Mouse (Mus musculus): ENCODE measurements at regions not wholly inside any gene's neighbourhood (a gene's known extent, or its start where the extent isn't known, plus 50 kb on each side); places are given as distances from the start of the nearest gene placed in this dataset.
"Not testable (repeated sequence)": the region's sequence is repeated elsewhere in the genome, so short reads cannot be mapped to it uniquely, and the experiment has no call there.

DNA sequence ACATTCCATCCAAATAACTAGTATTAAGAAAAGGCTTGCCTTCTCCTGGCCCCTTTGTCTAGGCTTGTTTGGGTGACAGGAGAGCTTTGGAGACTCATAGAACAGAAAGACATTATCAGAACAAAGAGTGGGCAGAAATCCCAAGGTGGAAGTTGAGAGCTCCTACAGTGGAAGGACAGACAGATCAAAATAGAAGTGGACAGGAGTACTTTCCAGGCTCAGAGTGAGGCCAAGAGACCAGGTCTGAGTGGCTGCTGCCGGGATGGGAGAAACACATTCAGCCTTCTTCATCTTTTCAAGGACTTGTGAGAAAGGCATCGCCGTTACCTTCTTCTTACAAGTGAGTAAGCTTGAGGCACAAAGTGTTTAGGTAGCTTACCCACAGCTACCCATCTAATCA lies 197.5 kb downstream of the Fam43a start:
- H3K27ac ChIP-seq, result no peak overlapping the region
- peaks cover 5% of the 10 kb centered on the region; the same call in 1 of the 2 replicates for H3K27me3 ChIP-seq
- H3K9me3 ChIP-seq, result no peaks in the 10 kb centered on the region
- peaks cover 17% of the 10 kb centered on the region for H3K4me1 ChIP-seq (replicated peaks)
- H3K9ac ChIP-seq, result no peak overlapping the region
- ATAC-seq (ENCODE audit: low FRiP score), result no peak
- no peak overlapping the region for H3K4me2 ChIP-seq
- H3K4me3 ChIP-seq, result no peak overlapping the region
- H3K36me3 ChIP-seq, result no peaks in the 10 kb centered on the region
- 95% methylated on average over 3 of the region's 3 CpGs for WGBS

DNA sequence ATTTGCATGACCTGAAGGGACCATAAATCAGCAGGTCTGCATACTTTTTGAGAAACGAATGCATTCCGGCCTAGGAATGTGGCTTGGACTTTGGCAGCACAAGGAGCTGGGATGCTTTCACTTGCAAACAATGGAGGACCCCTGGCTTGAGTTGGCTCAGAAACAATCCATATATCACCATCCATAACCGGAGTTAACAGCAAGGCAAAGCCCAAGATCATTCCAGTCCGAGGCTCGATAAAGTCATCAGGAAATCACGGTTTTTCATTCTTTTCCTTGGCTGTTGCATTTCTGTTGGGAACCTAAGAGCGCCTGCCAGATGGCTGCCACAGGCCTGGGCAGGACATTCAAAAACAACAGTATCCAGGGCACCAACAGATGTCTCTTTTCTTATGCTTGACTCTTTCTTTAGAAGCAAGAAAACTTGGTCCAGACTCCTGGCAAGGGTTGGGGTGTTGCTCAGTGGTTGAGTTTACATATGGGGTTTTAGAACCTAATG lies 198.5 kb downstream of the Fam43a start:
- Histone ChIP-seq H3K27ac (no peak overlapping the region), H3K9me3 (no peaks in the 10 kb centered on the region), H3K27me3 (peaks cover 5% of the 10 kb centered on the region; the same call in 1 of the 2 replicates), H3K36me3 (no peaks in the 10 kb centered on the region), H3K4me1 (replicated peaks) (peaks cover 13% of the 10 kb centered on the region), H3K9ac (no peak overlapping the region), H3K4me2 (no peak overlapping the region), H3K4me3 (no peak overlapping the region)
- ATAC-seq (ENCODE audit: low FRiP score), result no peak
- 63% methylated on average over 7 of the region's 7 CpGs for whole genome bisulfite sequencing

DNA sequence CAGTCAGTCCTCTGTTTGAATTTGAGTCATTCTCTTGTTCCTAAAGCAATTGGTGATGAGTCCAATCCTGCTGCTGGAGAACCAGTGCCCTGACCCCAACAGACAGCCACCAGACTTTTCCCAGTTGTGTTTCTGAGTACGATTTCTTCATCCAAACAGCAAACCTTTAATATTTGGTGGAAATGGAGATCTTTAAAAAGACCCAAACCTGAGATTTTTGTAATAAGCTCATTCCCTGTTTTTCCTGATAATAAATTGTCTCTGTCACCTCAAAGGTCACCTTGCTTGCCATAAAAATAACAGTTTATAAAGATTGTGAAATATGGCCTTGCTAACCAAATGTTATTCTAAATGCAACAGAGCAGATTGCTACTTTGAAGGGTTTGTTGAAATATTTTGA lies 199.0 kb downstream of the Fam43a start:
- Histone ChIP-seq H3K4me3 (no peak overlapping the region), H3K36me3 (no peaks in the 10 kb centered on the region), H3K4me1 (replicated peaks) (peaks cover 8% of the 10 kb centered on the region), H3K4me2 (no peak overlapping the region), H3K9ac (no peak overlapping the region), H3K27me3 (peaks cover 5% of the 10 kb centered on the region; the same call in 1 of the 2 replicates), H3K9me3 (no peaks in the 10 kb centered on the region), H3K27ac (no peak overlapping the region)
- ATAC-seq (ENCODE audit: low FRiP score), result no peak
- 91% methylated on average over 1 of the region's 1 CpGs for WGBS

DNA sequence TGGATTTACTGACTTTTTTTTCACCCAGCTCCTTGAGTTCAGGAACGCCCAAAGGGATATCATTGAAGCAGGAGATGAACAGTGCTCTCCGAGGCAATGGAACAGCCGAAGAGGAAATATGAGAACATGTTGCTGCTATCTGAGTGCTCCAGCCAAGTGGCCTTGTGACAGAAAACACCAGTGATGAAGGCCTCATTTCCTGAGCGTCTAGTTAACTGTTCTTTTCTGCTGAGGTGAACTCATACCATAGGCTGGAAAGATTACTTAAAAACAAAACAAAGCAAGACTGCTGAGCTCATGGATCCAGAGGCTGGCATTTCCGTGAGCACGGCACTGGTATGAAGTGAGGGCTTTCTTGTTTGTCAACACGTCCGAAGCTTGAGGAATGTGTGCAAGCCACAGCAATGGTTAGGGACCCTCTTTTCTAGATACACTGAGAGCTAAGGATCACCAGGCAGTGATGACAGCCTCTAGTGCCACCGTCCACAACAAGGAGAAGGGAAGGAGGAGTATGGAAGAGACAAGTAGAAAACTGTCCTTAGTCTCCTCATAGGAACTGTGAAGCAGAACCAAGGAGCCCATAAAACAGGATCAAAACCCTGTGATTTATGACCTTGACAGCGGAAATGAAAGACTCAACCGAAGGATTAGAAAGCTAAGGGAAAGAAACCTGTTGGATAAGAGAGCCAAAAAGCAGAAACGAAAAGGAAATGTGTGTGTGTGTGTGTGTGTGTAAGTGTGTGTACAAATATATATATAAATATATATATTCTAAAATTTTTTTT lies 200.4 kb downstream of the Fam43a start:
- peaks cover 8% of the 10 kb centered on the region; the same call in 1 of the 2 replicates for H3K4me1 ChIP-seq (replicated peaks)
- H3K9ac ChIP-seq, result no peak overlapping the region
- no peak overlapping the region for H3K4me2 ChIP-seq
- no peak overlapping the region for H3K27ac ChIP-seq
- no peak overlapping the region for H3K4me3 ChIP-seq
- 86% methylated on average over 12 of the region's 12 CpGs for WGBS
- peaks cover 5% of the 10 kb centered on the region; the same call in 1 of the 2 replicates for H3K27me3 ChIP-seq
- H3K36me3 ChIP-seq, result no peaks in the 10 kb centered on the region
- no peaks in the 10 kb centered on the region for H3K9me3 ChIP-seq
- no peak for ATAC-seq (ENCODE audit: low FRiP score)

DNA sequence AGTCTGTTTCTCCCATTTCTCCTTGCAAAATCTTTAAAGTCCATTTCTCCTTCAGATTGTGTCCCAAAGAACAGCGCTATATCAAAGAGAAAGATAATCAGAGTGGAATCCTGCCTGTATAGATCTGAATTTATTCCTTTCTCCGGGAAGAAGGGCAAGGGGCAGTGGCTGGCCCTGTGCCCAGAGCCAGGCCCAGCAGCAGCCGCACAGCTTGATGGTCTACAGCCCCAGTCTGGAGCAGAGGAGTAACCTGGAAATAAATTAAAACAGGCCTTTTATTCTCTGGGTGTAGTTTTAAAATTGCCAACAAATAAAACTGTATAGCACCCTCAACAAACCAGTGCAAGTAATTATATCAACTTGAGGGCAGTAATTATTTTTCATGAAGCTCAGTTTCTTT lies 204.5 kb downstream of the Fam43a start:
- no peak overlapping the region for H3K27ac ChIP-seq
- no peaks in the 10 kb centered on the region for H3K27me3 ChIP-seq
- H3K9ac ChIP-seq, result no peak overlapping the region
- no peaks in the 10 kb centered on the region for H3K9me3 ChIP-seq
- H3K4me2 ChIP-seq, result no peak overlapping the region
- WGBS, result 63% methylated on average over 3 of the region's 3 CpGs
- no peaks in the 10 kb centered on the region for H3K36me3 ChIP-seq
- H3K4me1 ChIP-seq (replicated peaks), result peaks cover 4% of the 10 kb centered on the region; the same call in 1 of the 2 replicates
- H3K4me3 ChIP-seq, result no peak overlapping the region
- ATAC-seq (ENCODE audit: low FRiP score), result no peak

DNA sequence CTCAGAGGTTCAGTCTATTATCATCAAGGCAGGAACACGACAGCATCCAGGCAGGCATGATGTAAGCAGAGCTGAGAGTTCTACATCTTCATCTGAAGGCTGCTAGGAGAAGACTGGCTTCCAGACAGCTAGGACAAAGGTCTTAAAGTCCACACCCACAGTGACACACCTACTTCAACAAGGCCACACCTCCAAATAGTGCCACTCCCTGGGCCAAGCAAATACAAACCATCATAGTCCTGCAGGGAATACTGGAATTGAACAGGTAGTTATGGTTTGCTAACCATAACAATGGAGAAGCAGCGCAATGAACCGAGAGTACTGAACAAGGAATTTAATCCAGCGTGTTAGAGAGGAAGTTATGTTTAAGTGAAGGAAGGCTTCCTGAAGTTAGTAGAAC lies 206.7 kb downstream of the Fam43a start:
- not testable (repeated sequence) for H3K27me3 ChIP-seq; ATAC-seq (ENCODE audit: low FRiP score); H3K27ac ChIP-seq; H3K36me3 ChIP-seq; H3K4me3 ChIP-seq; H3K9ac ChIP-seq; H3K4me2 ChIP-seq; H3K9me3 ChIP-seq; H3K4me1 ChIP-seq (replicated peaks)
- WGBS, result 95% methylated on average over 4 of the region's 4 CpGs

DNA sequence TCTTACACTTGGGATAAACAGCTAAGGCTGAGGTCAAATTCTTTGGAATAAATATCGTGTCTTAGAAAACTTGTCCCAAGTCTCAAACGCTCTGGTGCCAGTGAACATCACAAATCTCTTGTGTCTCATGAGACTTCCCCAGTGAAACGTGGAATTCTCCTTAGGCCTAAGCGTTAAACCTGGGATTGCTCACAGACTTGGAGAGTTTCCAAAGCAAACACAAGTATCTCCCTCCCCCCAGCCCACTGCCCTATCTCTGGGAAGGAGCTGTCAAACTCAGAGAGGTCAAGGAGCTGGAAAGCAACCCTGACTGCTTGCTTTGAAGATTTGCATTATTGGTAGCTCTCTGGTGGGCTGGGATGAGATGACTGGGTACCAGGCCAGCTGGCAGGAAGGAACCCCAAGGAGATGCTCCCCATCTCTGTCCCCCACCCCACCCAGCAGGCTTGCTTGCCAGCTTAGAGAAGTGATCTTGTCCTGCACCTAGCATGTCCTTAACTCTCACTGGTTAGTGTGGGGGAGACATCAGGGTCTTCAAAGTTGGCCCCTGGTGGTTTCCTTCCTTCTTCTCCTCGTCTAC lies 219.1 kb downstream of the Fam43a start:
- Histone ChIP-seq H3K27ac (no peak overlapping the region), H3K36me3 (no peaks in the 10 kb centered on the region), H3K4me2 (no peak overlapping the region), H3K4me3 (no peak overlapping the region), H3K4me1 (replicated peaks) (peaks cover 18% of the 10 kb centered on the region), H3K9ac (no peak overlapping the region), H3K27me3 (no peaks in the 10 kb centered on the region), H3K9me3 (no peaks in the 10 kb centered on the region)
- WGBS, result 71% methylated on average over 5 of the region's 5 CpGs
- no peak for ATAC-seq (ENCODE audit: low FRiP score)

DNA sequence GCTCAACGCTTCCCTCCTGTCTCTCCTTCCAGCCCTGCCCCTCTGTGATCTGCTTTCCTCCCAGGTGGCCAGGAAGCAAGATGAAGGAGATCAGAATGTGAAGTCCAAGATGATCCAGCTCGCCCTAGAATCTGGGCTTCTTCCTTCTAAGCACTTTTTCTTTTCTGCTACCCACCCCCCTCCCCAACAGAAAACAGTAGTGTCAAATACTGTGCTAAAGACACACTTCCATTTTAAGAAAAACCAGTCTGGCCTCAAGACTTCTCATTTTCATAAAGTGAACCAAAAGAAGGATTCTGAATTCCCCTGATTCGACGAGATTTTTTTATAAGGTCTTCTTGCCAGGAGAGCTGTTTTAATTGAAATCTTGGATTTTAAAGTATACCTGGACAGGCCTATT lies 219.8 kb downstream of the Fam43a start:
- Histone ChIP-seq H3K27me3 (no peaks in the 10 kb centered on the region), H3K4me2 (no peak overlapping the region), H3K4me1 (replicated peaks) (peaks cover 18% of the 10 kb centered on the region), H3K4me3 (no peak overlapping the region), H3K27ac (no peak overlapping the region), H3K9ac (no peak overlapping the region), H3K9me3 (no peaks in the 10 kb centered on the region), H3K36me3 (no peaks in the 10 kb centered on the region)
- WGBS, result 93% methylated on average over 4 of the region's 4 CpGs
- ATAC-seq (ENCODE audit: low FRiP score), result no peak

DNA sequence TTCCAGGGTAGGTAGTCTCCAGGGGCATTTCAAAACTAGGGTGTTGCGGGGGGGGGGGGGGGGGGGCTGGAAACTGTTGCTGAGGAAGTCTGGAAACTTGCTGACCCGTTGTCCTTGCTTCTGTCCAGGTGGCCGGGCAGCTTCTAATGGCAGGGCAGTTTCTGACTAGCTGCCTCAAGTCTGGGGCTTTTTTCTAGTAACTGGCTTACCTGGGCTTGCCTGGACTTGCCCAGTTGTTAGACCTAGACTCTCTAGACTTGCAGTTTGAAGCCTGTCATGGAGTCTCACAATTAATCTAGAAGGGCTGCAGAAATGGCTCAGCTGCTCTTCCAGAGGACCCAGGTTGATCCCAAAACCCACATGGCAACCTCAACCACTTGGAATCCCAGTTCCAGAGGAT lies 220.7 kb downstream of the Fam43a start:
- Histone ChIP-seq H3K4me2 (no peak overlapping the region), H3K27me3 (no peaks in the 10 kb centered on the region), H3K4me1 (replicated peaks) (peaks cover 18% of the 10 kb centered on the region), H3K4me3 (no peak overlapping the region), H3K27ac (no peak overlapping the region), H3K36me3 (no peaks in the 10 kb centered on the region), H3K9me3 (no peaks in the 10 kb centered on the region), H3K9ac (no peak overlapping the region)
- ATAC-seq (ENCODE audit: low FRiP score), result no peak
- 94% methylated on average over 3 of the region's 3 CpGs for WGBS

DNA sequence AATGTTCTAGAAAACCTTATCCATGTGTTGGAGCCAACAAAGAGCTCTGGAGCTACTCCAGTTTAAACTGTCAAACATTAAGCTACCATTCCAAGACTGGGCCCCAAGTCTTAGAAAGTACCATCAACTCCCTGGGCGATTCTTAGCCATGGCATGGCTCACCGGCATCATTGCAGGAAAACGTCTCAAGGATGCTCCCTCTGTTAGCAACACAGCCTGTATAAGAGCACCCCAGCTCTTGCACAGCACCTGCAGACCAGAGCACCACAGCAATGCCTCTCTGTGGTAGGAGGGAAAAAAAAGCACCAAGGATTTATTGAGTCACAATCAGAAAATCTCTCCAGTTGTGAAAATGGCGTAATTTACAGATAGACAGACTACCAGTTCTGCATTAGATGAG lies 221.2 kb downstream of the Fam43a start:
- ATAC-seq (ENCODE audit: low FRiP score), result no peak
- Histone ChIP-seq H3K9me3 (no peaks in the 10 kb centered on the region), H3K4me3 (no peak overlapping the region), H3K4me2 (no peak overlapping the region), H3K9ac (no peak overlapping the region), H3K36me3 (no peaks in the 10 kb centered on the region), H3K27me3 (no peaks in the 10 kb centered on the region), H3K4me1 (replicated peaks) (peaks cover 18% of the 10 kb centered on the region), H3K27ac (no peak overlapping the region)
- 76% methylated on average over 4 of the region's 4 CpGs for WGBS

DNA sequence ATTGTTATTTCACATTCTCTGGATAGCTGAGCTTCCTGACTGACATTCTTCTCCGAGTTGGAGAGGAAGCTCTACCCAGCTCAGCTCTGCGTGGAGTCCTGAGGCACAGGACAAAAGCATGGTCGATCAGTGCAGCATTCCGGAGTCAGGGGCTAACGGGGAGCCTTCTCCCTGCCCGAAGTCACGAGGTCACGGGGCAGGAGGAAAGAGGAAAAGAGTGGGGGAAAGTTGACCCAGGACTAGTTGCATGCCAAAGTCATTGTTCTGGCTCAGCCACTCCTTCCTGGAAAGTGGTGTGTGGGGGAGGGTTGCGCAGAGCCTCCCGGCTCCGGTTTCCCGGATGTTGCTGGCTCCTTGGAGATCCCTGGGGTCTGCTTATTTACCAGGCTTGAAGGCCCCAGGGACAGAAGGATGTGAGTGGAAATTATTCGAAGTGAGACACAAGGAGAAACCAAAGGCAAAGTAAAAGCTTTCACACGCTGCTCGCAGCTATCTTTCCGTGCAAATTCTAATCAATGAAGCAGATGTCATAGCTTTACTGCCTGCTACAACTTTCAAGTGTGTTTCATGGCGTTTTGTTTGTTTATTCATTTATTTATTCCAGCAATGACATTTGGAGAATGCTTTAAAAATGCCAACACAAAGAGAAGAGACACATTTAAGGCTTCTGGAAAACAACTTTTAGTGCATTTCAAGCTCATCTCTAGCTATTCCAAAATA lies 221.8 kb downstream of the Fam43a start:
- peak overlapping the region; percentile 56 for H3K27ac ChIP-seq
- H3K9ac ChIP-seq, result no peak overlapping the region
- no peaks in the 10 kb centered on the region for H3K9me3 ChIP-seq
- peaks cover 18% of the 10 kb centered on the region for H3K4me1 ChIP-seq (replicated peaks)
- H3K4me2 ChIP-seq, result peak overlapping the region; percentile 44
- no peaks in the 10 kb centered on the region for H3K27me3 ChIP-seq
- ATAC-seq (ENCODE audit: low FRiP score), result no peak; the same call in 1 of the 2 replicates
- no peaks in the 10 kb centered on the region for H3K36me3 ChIP-seq
- H3K4me3 ChIP-seq, result peak overlapping the region; percentile 4
- WGBS, result 7% methylated on average over 17 of the region's 17 CpGs

DNA sequence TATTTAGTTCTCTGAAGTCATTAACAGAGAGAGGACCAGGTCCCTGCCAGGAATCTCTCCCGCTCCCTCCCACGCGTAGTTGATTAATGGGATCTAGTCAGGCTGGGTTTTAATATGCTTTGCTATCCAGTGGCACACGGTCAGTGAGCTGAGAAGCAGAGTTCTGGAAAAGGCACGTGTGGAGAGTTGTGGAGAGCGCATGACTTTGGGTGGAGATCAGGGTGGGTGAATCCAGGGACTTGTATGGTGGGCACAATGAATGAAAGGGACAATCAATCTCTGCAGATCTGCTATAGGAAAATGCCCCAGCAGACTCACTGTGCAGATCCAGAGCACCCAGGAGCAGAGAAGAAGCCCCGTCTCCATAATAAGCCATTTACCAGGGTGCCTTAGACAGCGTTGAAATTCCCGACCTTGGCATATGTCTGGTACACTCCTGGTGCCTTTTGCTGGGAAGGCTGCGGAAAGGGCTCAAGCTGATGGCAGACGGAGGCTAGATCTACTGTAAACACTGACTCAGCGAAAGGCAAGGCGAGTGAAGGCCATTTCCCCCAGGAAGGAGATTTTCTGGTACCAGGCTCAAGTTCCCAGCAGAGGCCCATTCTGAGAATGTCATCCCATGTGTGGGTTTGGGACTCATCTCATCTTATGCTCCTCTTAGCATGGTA lies 222.5 kb downstream of the Fam43a start:
- WGBS, result 63% methylated on average over 13 of the region's 13 CpGs
- no peak overlapping the region for H3K9ac ChIP-seq
- peak overlapping the region; percentile 44 for H3K4me2 ChIP-seq
- no peaks in the 10 kb centered on the region for H3K9me3 ChIP-seq
- H3K4me3 ChIP-seq, result no peak overlapping the region
- H3K27ac ChIP-seq, result peak overlapping the region; percentile 56; the same call in 1 of the 2 replicates
- no peak for ATAC-seq (ENCODE audit: low FRiP score)
- H3K4me1 ChIP-seq (replicated peaks), result peaks cover 18% of the 10 kb centered on the region
- H3K36me3 ChIP-seq, result no peaks in the 10 kb centered on the region
- no peaks in the 10 kb centered on the region for H3K27me3 ChIP-seq
